Mouse (Mus musculus) activated CD4-positive, CD25-positive, alpha-beta regulatory T cell, adult 4 months (primary cell): Measurements from ENCODE around the gene Batf3. TPM values are rescaled to one million over a fixed set of nuclear protein-coding genes. Genes with fewer than 3 reads are reported as not detected.

Experiments used
- ATAC-seq: one replicate; pipeline ENCODE4 v1.8.0; 2017
- polyA plus RNA-seq, 2 experiments: library from polyadenylated mRNA; unstranded; fragments of 100-300 nt; shearing (Covaris generic); gene quantifications; one replicate each; pipeline ENCODE4 v1.2.1; 2017

Batf3 gene
- not detected for polyA plus RNA-seq

GRCm38 (mm10) chr1:191097802-191098747 lies at the start of gene Batf3:
Gene Batf3, plus strand, starts transcription at chr1:191097847.
- ATAC-seq, result no peak

- no peak for ATAC-seq
These were observed 44.1 kb upstream of the Batf3 start for GRCm38 (mm10) chr1:191053555-191053954.

GRCm38 (mm10) chr1:191054870-191055532 lies 42.6 kb upstream of the Batf3 start:
- ATAC-seq, result no peak

DNA sequence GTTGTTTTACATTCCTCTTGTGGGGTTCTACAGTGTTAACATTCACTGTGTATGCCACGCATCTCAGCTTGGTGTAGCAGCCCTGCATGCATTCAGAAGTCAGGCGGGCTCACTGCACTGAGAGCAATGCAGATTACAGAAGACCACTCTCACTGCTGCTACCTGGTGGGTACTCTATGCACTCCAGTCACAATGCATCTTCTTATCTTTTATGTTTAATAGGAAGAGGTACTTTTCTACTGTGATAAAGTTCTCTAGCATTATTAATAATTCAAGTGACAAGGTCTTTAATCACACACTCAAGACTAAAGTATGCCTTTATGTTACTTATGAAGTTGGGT lies 42.1 kb upstream of the Batf3 start:
- no peak for ATAC-seq

GRCm38 (mm10) chr1:191057461-191057860 lies 40.2 kb upstream of the Batf3 start:
- no peak for ATAC-seq

- ATAC-seq, result peak; percentile 33
These were observed 35.3 kb upstream of the Batf3 start for GRCm38 (mm10) chr1:191062241-191062780.

DNA sequence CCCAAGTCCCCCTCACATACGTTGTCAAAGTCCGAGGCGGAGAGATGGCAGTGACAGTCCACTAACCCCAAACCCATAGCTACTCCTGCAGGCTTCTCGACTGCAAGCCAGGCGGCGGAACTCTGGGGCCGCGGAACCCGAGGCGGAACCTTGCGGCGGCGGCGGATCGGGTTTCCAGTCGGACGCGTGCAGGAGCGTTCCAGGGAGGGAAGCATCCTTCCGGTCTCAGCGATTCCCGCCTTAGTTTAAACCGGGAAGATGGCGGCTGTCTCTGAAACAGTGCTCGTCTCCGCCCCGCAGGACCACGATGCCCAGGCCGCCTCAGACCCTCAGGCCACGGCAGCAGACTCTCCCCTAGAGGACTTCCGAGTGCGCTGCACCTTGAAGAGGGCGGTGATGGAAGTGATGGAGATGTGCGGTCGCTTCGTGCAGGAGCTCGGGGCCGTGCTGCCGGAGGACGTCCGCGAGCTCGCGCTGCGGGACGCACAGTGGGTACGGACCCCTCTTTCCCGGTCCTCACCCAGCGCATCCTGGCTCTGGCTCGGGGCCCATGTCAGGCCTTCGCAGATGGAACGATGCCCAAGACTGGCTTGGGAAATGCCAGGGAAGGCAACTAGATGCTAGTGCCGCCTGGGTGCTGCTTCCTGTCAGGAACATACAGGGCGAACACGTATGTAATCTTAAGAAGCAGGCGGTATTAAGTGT lies 34.7 kb upstream of the Batf3 start, which contains the start of the genes Tatdn3 and Nsl1:
Gene Tatdn3 (minus strand): TSS at position 152 of the 705 bp plus-strand sequence.
Gene Nsl1 (plus strand): TSS at position 232 of the 705 bp plus-strand sequence.
- ATAC-seq, result peak; percentile 90

- no peak for ATAC-seq
These were observed 33.9 kb upstream of the Batf3 start for GRCm38 (mm10) chr1:191063700-191064099.

- ATAC-seq, result no peak
These were observed 33.1 kb upstream of the Batf3 start for GRCm38 (mm10) chr1:191064535-191064934.

DNA sequence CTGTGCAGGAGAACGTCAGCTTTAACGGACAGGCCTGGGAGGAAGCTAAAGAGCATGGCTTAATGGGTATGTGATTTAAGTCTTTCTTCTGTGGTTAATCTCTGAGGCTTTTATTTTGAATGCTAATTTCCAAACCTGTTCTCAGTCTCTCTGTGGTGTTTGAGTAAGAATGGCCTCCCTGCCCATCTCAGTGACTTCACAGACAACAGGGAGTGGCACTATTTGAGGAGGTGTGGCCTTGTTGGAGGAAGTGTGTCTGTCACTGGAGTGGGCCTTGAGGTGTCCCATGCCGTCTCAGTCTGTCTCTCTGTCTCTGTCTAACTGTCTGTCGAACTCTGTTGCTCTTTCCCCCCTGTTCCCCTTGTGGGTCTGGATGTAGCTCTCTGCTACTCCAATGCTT lies 32.5 kb upstream of the Batf3 start:
- ATAC-seq, result no peak

GRCm38 (mm10) chr1:191068377-191068776 lies 29.3 kb upstream of the Batf3 start:
- ATAC-seq, result no peak

DNA sequence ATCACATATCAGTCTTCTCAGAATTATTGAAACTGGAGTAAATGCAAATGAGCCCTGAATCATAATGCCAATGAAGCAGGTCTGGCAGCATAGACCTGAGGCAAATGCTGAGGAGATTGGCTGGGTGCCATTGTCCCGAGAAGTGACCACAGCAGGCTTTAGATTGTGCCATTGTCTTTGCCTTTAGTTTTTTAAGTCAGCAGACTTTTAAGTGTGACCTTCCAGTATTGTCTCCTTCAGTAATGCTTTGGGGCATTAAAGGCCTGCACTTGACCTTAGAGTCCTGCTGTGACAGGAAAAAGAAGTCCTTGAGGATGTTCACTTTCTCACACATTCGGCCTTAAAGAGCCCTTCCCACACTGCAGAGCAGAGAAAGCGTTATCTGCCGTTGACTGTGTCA lies 27.4 kb upstream of the Batf3 start:
- no peak for ATAC-seq

- no peak for ATAC-seq
These were observed 26.0 kb upstream of the Batf3 start for GRCm38 (mm10) chr1:191071613-191072012.

DNA sequence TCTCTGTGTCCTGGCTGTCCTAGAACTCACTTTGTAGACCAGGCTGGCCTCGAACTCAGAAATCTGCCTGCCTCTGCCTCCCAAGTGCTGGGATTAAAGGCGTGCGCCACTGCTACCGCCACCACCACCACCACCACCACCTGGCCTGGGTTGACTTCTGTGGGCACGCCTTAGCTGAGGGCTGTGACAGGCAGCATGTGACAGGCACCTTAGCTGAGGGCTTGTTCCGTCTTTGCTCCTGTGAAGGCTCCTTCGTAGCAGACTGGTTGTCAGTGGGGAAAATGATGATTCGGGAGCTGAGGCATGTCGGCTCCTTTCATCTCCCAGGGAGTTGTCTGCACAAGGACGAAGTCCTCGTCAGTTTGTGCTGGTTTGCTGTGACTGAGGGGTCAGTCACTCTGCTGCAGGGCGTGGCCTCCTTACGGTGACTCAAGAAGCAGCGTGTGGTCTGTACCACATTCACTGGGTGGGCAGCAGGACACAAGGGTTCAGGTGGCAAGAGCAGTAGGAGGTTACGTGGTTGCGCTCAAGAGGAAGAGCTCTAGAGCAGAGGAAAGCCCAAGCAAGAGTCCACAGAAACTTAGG lies 25.2 kb upstream of the Batf3 start:
- no peak for ATAC-seq

- no peak for ATAC-seq
These were observed 24.6 kb upstream of the Batf3 start for GRCm38 (mm10) chr1:191073001-191073400.

- ATAC-seq, result no peak
These were observed 24.2 kb upstream of the Batf3 start for GRCm38 (mm10) chr1:191073486-191073885.

GRCm38 (mm10) chr1:191075199-191075883 lies 22.3 kb upstream of the Batf3 start:
- ATAC-seq, result peak; percentile 32

DNA sequence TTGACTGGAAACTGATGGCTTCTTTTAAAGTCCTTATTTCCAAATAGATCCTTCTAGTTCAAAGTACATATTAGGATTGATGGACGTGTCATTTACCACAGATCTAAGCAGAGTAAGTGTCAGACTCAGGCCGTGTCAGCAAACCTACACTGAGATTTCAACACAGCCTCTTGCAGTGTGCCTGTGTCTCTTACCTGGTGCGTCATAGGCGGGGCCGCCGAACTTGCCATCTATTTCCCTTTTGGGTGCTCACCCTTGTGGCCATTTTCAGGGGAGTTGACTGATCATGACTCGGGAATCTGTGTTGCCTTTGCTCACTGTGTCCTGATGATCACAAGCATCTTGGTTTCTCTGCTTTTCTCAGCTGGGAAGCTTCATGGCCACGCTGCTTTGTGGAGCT lies 14.4 kb upstream of the Batf3 start:
- ATAC-seq, result no peak

- peak; percentile 71 for ATAC-seq
These were observed 12.6 kb upstream of the Batf3 start for GRCm38 (mm10) chr1:191084951-191085559.

- no peak for ATAC-seq
These were observed 12.1 kb upstream of the Batf3 start for GRCm38 (mm10) chr1:191085597-191085996.

DNA sequence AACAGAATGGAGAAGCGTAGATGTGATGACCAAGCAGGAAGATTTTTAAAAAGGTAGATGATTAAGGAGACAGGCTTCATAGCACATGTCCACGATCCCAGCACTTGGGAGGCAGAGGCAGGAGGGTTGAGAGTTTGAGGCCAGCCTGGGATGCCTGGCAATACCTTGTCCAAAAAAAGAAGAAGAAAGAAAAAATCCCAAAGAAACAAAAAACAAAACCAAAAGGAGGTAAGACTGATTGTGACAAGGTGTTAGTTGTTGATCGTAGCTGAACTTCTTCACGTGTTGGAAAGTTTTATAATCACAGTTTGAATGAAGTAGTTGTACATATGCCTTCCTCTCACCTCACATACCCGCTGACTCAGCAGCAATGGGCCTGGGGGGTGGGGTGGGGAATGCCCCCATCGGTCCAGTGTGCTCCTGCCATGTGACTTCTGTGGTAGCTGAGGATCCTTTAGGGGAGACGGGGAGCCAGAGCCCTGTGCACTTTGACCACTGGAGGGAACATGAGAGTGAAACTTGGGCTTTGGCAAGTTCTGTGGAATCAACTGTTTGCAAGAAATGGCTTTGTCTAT lies 11.3 kb upstream of the Batf3 start:
- no peak for ATAC-seq
